In genomic region chr9:70003516-70003915, GRCm38 (mm10) we compare ENCODE assay signal across 36 mouse cellular contexts. TPM values are rescaled to one million over a fixed set of nuclear protein-coding genes. Genes with fewer than 3 reads are reported as not detected.
"Had no signal": no experiment of that assay in that cellular context is flagged by ENCODE, and none has a peak within 500 bp of the region (broad histone marks: within the 10 kb centered on the region; RNA-seq: fewer than 3 reads in every experiment).

No protein-coding gene starts in this region.

- H3K4me2 ChIP-seq: heart, embryonic 11.5 days; heart, embryonic 13.5 days; heart, embryonic 15.5 days; hindbrain, embryonic 13.5 days; hindbrain, embryonic 15.5 days; kidney, embryonic 15.5 days; limb, embryonic 13.5 days had no signal

- H3K9ac ChIP-seq: forebrain, postnatal 0 days; heart, embryonic 13.5 days; heart, embryonic 15.5 days; hindbrain, embryonic 13.5 days; hindbrain, embryonic 15.5 days; kidney, embryonic 15.5 days; limb, embryonic 13.5 days had no signal

- H3K27me3 ChIP-seq: heart, embryonic 13.5 days; heart, embryonic 15.5 days; hindbrain, embryonic 13.5 days; hindbrain, embryonic 15.5 days; kidney, embryonic 15.5 days; limb, embryonic 13.5 days had no signal

- DNase-seq: forebrain, postnatal 0 days; gastrocnemius, postnatal 14 days; gastrocnemius, postnatal 36 days; heart, adult 18-20 months; heart, postnatal 14 days; heart, postnatal 36 days; kidney, adult 11 months; kidney, adult 2 months; kidney, adult 9 months; kidney, postnatal 14 days; kidney, postnatal 36 days; layer of hippocampus, adult 9-11 months; layer of hippocampus, postnatal 36 days; left cerebral cortex, postnatal 4 days had no signal

- H3K9me3 ChIP-seq: heart, embryonic 13.5 days; heart, embryonic 15.5 days; hindbrain, embryonic 13.5 days; hindbrain, embryonic 15.5 days; kidney, embryonic 15.5 days; limb, embryonic 13.5 days had no signal

- H3K4me1 ChIP-seq: heart, embryonic 13.5 days; heart, embryonic 15.5 days; hindbrain, embryonic 13.5 days; hindbrain, embryonic 15.5 days; kidney, embryonic 15.5 days; limb, embryonic 13.5 days had no signal

- H3K27ac ChIP-seq: heart, embryonic 13.5 days; heart, embryonic 15.5 days; hindbrain, embryonic 13.5 days; hindbrain, embryonic 15.5 days; hindbrain, postnatal 0 days; kidney, embryonic 15.5 days; kidney, postnatal 0 days; limb, embryonic 13.5 days had no signal

- H3K4me3 ChIP-seq: heart, embryonic 13.5 days; heart, embryonic 15.5 days; hindbrain, embryonic 13.5 days; hindbrain, embryonic 15.5 days; kidney, embryonic 15.5 days; limb, embryonic 13.5 days had no signal

- ATAC-seq: forebrain, postnatal 0 days; hindbrain, postnatal 0 days; intestine, embryonic 16.5 days had no signal

RNA-seq across cellular contexts. Expression of gene Gcnt3, which starts 34.4 kb away (rescaled TPM):
- total RNA-seq: forebrain, postnatal 0 days; gastrocnemius, adult 18-20 months; gastrocnemius, adult 8-10 months; gastrocnemius, postnatal 14 days; gastrocnemius, postnatal 36 days; heart, adult 18-20 months; heart, postnatal 14 days; heart, postnatal 36 days; hematopoietic stem cell, adult 5-6 weeks; hindbrain, postnatal 0 days; layer of hippocampus, adult 18-20 months; layer of hippocampus, adult 8-10 months; layer of hippocampus, postnatal 14 days; layer of hippocampus, postnatal 36 days; left cerebral cortex, adult 18-20 months; left cerebral cortex, adult 8-10 months; left cerebral cortex, postnatal 10 days; left cerebral cortex, postnatal 25 days; left cerebral cortex, postnatal 4 days had no signal
- polyA plus RNA-seq: forebrain, postnatal 0 days; gonadal fat pad, adult 2 months; heart, embryonic 11.5 days; heart, embryonic 13.5 days; heart, embryonic 15.5 days; hindbrain, embryonic 13.5 days; hindbrain, embryonic 15.5 days; limb, embryonic 11.5 days had no signal
